Comparison of ENCODE assay signal across 14 mouse cellular contexts in the genomic region with DNA sequence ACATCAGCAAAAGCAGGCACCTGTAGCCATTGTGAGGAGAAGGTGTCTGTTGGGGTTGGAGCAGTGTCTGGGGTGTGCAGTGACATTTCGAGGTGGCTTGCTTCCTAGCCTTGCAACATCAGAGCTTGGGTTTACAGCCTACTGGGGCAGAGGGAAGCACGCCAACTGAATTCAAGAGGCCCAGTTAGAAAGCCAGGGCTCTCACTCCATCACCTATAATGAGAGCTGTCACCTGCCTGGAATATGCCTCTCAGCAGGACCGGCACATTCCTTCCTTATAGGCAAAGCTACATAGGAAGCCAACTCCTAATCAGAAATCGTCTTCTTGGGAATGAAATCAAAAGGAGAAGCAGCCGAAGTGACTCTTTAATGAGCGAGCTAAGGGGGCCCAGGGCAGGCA.
DNase-seq lines count a peak whose midpoint lies in the region.
"Had no signal": no experiment of that assay in that cellular context is flagged by ENCODE, and none has a peak within 500 bp of the region (broad histone marks: within the 10 kb centered on the region; RNA-seq: fewer than 3 reads in every experiment).

No protein-coding gene starts in this region.

- DNase-seq in adrenal gland, postnatal 14 days: peak; percentile 34
- DNase-seq in adrenal gland, postnatal 4 days (ENCODE audit: low spot score in 2 of 2): no peak
- peak; percentile 65 for DNase-seq in heart, adult 11 months
- DNase-seq in heart, adult 8-10 months (ENCODE audit: low spot score): no peak
- peak; percentile 94 for DNase-seq in fat pad, adult 2 months (ENCODE audit: extremely low read depth, low read depth, low spot score)
- peak; percentile 18 for DNase-seq in forelimb bud, embryonic 11.5 days (ENCODE audit: low read depth, low spot score)
- DNase-seq in cerebellum, postnatal 25 days: no peak
- no peak for DNase-seq in embryo, embryonic 9.5 days (ENCODE audit: extremely low spot score)
- DNase-seq: cerebellum, adult 11 months; cerebellum, adult 18-20 months; cerebellum, adult 8-10 months; cerebellum, adult 9-11 months; cerebellum, postnatal 14 days; forebrain, postnatal 0 days had no signal

Comparison
In these comparisons a context has a peak if more than half of its experiments do, and no peak if none do; other contexts are left out.
1. DNase-seq: peak in adrenal gland, postnatal 14 days (single experiment), heart, adult 11 months (single experiment), fat pad, adult 2 months (single experiment) and forelimb bud, embryonic 11.5 days (single experiment); none in adrenal gland, postnatal 4 days (0 of 2), heart, adult 8-10 months (single experiment), cerebellum, postnatal 25 days (0 of 2) and embryo, embryonic 9.5 days (single experiment).